Mouse (Mus musculus) stomach, postnatal 0 days (tissue): ENCODE results near the gene Hoxc5.

Experiments
- CTCF ChIP-seq: IDR thresholded peaks from 2 replicates; pipeline ENCODE4 v1.5.1; 2016; ENCODE audit warnings: antibody characterized with exemption, low read depth, mild to moderate bottlenecking, moderate library complexity
- EP300 ChIP-seq: optimal IDR thresholded peaks from 2 replicates; pipeline ENCODE3; 2016; ENCODE audit warnings: antibody characterized with exemption

DNA sequence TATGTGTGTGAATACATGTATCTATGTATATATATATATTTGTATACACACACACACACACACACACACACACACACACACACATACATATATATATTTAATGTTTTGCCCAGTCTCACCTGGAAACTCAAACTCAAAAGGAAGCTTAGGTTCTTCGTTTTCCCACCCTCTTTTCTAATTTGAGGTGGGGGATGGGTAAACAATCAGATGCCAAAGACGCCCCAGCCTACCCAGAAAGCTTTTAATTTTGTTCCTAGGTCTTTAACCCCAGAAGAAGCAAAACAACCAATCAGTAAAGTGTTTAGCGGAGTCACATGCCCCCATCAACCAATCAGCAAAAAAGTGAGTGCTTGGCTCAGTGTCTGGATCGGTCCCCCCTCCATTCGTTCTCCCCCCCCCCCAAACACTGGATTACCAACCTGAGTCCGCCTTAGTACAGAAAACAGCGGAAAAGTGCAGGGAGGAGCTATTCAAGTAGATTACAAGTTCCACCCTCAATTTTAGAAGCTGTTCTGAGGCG is 53.7 kb downstream of the Hoxc5 start:
- TF ChIP-seq CTCF (no peak), EP300 (no peak)
